Mouse (Mus musculus) retina, adult 2 months (tissue): ENCODE data around the gene Scgb1b11.
"Not testable (repeated sequence)": the region's sequence is repeated elsewhere in the genome, so short reads cannot be mapped to it uniquely, and the experiment has no call there.

Experiments
- DNase-seq: peaks from one replicate; pipeline ENCODE4 v3.0.0-alpha.2; 2012; ENCODE audit warnings: low read depth, low spot score

Gene Scgb1b11

DNA sequence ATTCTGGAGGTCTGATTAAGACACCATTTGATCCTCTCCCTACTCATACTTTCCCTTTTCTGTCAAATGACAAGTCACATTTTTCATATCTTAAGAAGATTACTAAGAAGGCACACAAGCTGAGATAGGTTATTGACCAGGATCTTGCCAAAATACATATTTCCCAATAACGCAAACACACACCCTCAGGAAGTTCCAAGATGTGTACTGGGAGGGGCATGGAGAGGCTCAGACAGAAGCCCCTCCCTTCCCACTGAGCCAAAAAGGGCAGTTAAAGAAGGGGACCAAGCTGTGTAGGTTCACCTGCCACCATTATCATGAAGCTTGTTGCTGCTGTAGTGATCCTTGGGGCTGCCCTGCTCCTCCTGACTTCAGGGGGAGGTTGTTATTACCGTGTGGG lies at the start of gene Scgb1b11:
Gene Scgb1b11 (plus strand): TSS at position 301 of the 400 bp plus-strand sequence.
- not testable (repeated sequence) for DNase-seq

DNA sequence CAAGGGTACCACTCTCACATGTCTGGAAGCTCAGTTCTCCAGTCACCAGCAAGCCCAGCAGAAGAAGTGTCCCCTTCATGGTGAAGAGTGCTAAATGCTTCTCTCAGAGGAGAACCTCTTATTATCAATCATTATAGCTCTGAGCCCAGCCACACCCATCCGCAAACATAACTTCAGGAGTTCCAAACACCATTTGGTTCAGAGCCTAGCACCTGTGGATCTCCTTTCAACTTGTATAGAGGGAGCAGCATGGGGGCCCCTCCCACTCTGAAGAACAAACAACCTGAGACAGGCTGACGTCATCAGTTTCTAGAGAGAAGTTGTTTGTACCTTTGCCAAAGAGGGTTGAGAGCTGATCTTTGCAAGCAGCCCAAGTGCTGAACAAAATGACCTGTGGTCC lies 11.6 kb upstream of the Scgb1b11 start, which contains the start of gene Scgb2b11:
Gene Scgb2b11 (minus strand): TSS at position 101 of the 400 bp plus-strand sequence.
- DNase-seq = not testable (repeated sequence)
